Mouse (Mus musculus) left cerebral cortex, adult 18-20 months (tissue): ENCODE results near the gene Cdc6. TPM values are rescaled to one million over a fixed set of nuclear protein-coding genes. Genes with fewer than 3 reads are reported as not detected.

Experiments used
- DNase-seq, 2 experiments: peaks; one replicate each; pipeline ENCODE4 v3.0.0; 2021 to 2022; ENCODE audit warnings: low spot score in 2 of 2, mixed read lengths in 1 of 2
- total RNA-seq, 2 experiments: library from RNA; stranded (reverse); gene quantifications; 2 replicates each; pipeline ENCODE4 v1.2.3; 2021

The Cdc6 gene
- total RNA-seq, 2 experiments from 2014 or later: 0.33 to 0.45 TPM

DNA sequence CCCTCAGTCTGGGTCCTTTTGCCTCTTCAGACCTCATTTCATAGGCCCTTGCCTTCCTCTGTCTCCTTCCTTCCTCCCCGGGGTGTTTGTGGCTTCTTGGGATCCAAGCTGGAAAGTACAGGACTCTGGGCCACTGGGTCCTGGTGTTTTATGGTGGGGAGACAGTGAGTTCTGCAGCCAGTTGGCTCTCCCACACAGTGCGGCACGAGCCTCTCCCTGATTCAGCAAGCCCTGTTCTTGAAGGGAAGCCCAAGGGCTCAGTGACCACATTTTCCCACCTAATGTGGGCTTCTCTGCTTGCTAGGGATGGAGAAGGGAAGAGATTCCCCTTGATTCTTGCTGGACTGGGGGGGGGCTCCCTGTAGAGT lies 34.9 kb downstream of the Cdc6 start:
- no peak for DNase-seq

DNA sequence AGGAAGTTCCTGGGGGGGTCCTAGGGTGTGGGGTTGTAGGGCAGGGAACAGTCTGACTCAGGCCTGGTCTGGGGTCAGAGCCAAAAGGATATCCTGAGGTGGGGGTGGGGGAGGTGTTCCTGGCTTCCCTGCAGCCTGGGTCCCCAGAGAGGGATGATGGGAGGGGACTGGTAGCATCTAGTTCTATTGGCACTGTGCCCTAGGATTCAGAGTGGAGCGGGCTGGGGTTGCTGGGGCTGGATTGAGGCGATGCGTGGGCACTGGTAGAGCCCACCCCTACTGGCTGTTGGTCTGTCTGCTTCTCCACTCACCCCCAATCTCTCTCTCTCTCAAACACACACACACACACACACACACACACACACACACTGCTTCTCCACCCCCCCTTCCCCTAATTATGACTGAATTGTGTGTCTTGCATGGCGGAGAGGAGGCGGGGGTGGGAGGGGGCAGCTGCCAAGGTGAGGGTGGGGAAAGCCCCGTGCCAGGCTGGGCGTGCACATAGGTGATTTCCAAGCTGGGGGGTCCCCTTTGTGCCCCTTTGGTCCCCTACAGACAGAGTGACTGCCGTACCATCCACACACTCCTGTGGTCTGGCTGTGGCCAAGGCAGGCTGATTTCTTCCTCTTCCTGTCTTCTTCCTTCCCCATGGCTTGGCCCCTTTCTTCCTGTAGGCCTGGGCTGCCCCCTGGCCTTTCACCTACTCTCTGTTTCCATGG lies 35.5 kb downstream of the Cdc6 start:
- DNase-seq: no peak

DNA sequence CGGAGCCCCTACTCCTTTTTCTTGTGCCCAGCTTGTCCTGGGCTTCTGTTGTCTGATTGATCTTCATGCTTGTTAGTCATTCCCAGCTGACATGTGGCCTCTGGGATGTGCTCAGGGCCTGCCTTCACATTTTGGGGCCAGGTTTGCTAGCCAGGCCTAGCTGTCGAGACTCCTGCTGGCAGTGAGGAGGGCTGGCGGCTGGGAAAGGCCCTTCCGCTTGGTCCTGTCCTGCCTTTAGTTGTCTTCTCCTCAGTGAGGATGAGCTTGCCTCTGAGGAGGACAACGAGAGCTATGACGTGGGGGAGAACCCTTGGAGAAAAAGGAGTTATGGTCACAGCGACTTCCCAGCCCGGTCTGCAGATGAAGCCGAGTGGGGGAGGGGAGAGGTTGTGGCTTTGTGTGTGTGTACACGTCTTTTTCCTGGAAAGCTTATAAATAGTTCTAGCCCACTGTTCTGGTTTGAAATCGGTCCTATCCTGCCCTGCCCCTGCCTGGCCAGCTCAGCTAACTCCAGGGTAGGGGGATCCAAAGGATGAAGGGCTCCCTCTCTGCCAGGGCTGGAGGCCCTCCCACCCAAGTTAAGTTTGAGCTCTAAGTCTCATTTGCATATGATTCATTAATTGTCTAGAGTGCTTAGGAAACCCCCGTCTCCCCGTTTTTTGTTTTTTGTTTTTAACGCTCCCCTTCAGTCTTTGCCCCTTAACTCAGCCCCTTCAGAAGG lies 36.3 kb downstream of the Cdc6 start:
- no peak for DNase-seq

DNA sequence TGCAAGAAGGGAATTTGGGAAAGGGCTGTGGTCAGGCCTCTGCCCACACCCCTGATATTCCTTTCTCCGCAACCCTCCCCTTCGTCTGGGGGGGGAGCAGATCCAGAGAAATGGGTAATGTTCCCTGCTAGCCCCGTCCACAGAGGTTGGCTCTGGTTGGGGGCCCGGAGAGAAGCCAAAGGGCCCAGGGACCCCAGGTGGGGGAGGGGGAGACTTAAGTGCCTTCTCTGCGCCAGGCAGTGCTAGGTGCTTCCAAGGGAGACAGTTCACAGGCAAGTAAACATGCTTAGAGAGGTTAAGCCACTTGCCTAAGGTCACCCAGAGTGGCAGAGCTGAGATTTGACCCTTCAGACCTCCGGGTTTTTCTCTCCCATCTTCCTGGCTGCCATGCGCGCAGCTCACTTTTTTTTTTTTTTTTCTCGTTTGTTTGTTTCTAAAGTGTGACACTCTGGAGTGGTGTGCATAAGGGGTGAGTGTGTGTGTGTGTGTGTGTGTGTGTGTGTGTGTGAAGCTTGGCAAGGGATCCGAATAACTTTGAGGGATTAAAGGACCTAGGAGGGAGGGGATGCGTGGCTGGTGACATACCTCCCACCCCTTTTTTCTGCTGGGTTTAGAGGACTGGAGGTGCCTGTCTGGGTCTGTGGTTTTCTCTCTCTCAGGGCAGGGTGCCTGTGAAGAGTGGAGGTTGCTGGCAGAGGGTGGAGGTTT lies 37.5 kb downstream of the Cdc6 start:
- no peak for DNase-seq

DNA sequence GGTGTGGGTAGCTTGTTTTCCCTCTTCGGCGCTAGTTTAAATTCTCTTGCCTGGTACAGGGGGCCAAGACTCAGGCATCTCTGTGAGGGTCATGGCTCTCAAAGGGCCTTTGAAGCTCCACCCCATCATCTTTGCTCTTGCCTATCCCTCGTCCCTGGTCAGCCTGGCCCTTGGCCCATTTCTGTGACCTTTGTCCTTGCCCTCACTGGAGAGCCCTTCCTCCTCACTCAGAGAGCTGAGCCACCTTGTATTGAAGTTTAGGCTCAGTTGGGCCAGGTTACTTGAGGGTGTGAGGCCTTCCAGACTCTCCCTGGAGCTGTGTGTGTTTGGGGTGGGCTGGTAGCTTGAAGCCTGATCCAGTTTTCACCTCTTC lies 38.0 kb downstream of the Cdc6 start:
- DNase-seq: no peak

GRCm38 (mm10) chr11:98947969-98948569 lies 40.5 kb downstream of the Cdc6 start:
- no peak for DNase-seq

DNA sequence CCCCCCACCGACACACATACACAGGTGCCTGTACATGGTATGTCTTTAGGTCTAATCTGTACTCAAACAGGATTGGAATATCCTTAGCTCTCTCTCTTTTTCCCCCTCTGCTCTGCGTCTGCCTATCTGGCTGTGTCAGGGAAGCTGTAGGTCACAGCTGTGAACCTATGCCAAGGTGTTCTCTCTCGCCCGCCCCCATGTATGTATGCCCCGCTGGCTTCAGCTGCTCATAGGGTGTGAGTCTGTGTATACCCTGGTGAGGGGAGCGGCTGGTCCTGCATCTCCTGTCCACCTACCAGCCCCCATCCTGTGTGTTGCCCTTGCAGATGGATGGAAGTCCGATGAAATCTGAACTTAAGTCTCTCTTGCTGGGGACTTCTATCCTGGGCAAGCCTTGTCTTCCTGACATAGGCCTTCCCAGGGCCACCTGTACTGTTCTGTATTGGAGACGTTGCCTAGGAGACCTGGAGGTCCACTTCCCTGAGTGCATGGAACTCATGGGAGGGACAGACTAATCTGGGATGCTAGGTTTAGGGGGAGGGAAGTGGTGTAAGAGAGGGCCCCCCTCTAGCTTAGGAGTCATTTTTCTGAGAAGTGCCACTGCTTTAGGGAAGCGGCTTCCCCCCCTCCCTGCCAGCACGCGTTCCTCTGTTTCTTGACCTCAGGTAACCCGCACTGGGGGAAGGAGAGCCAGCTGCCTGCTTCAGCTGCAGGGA lies 41.8 kb downstream of the Cdc6 start:
- DNase-seq: no peak

DNA sequence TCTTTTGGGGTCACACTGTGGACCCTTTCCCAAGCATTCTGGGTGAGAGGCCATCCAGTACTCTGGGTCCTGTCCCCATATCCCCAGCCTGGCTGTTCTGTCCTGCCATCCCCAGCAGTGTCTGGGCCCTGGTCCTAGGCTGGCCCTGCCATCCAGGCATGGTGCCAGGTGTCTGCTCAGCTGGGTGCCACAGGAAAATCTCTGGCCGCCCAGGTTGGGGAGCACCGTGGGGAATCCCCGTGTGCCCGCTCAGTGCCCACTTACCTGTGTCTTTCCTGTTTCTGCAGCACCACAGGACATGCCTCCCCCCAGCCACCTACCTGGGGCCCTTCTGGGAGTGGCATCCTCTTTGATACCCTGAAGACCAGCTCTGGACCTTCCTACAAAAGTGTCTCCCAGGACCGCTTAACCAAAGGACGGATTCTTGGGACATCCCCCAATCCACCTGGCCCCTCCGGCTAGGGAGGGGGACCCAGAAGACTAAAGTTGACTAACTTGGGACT lies 42.4 kb downstream of the Cdc6 start:
- DNase-seq: no peak

- no peak for DNase-seq
These were observed 42.9 kb downstream of the Cdc6 start for GRCm38 (mm10) chr11:98950484-98950883.

DNA sequence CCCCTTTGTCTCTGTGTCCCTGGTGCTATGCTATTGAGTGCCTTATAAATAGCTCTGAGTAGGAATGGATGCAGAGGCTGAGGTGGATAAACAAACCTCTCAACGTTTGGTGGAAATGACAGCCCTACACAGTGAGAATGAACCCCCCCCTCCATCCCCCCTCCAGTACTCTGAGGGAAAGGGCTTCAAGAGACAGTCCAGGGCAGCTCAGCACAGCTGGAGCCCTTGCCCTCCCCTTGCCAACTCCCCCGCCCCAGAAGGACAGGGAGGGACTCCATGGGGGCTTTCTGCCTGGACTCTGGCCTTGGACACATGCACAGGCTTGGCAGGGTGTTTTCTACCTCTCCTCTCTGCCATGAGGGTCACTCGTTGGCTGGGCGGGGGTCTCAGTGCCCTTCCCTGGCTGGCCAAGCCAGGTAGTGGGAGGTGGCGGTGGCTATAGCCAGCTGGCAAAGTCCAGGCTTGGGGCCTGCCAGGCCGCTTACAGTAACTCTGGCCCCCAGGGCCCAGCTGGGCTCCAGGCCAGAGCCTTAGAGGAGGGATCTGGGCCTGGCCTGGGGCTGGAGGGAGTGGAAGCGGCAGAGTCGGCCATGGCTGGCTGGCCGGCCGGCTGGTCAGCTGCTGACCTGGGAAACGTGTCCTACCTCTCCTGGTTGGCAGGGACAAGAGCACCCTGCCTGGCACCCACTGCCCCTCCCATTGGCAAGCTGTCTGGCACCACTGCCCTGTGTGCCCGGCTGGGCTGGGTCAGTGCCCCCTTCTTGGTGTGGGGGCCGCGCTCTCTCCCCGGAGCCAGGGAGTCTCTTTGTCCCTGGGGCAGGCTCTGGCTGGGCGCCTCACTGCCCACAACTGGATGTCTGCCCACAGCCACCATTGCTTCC lies 43.7 kb downstream of the Cdc6 start:
- DNase-seq: no peak

DNA sequence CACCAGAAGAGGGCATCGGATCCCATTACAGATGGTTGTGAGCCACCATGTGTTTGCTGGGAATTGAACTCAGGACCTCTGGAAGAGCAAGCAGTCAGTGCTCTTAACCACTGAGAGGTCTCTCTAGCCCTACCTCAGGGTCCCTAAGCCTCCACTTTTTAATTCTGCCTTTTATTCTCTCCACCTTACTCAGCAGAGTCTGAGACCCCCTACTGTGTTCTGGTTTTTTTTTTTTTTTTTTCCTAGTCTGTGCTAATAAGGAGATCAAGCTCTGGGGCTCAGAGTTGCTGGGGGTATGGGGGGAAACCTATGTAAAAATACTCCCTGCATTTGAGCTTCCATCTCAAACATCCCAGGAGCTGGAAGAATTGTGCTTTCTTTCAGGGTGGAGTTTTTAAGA lies 44.5 kb downstream of the Cdc6 start:
- no peak for DNase-seq

DNA sequence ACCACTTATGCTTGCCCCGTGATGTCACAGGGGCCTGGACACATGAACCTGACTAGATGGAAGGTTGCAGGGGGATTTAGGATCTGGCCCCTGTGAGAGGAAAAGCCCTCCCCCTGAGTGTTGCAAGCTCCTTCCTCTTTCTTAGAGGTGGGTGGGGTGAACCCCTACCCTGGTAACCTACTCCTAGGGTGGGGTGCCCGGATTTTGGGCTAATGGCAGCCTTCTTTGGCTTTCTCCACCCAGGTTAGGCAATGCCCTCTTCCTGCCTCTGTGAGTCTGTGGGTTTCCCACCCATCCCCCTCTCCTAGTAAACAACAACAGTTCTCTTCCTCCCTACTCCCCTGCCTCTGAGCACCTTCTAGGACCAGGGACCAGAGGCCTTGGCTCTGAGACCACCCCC lies 45.1 kb downstream of the Cdc6 start:
- no peak for DNase-seq

DNA sequence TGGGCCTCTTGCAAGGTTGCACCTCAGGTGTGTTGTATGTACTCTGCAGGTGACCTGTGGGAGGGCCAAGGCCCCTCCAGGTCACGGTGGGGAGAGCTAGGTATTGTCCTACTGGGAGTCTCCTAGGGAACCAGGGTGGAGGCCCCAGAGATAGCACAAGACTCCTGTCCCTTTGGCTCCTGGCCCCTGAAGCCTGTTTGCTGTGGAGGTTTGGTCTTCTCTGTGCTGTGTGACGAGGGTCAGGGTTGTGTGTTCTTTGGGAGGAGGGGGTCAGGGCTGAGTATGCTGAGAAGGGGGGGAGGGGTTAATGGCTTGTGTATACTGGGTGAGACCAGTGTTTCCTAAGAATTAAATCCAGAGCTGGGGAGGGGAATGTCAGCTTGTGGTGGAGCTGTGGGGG lies 45.8 kb downstream of the Cdc6 start:
- no peak for DNase-seq

DNA sequence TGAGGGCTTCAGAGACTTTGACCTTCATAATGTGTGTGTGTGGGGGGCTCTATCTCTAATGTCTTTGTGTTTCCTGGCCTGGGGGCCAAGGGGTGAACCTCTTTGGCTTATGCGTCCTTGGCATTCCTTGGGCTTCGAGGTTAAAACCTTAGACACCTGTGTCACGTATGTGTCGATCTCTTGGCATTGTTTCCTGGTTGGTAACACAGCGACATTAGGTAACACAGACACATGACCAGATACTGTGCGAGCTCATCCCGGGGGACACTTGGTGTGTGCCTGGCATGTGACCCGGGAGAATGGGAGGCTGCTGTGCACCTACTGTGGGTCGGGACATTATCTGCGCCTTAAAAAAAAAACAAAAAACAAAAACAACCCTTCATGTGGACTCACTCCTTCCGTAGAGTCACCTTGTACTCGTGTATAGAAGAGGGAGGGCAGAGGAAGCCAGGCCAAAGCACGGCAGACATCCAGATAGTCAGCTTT lies 46.3 kb downstream of the Cdc6 start:
- DNase-seq: no peak

- peak in 1 of 2 experiments; percentile 82 for DNase-seq
These were observed 46.8 kb downstream of the Cdc6 start for GRCm38 (mm10) chr11:98954373-98954772.

- DNase-seq: no peak
These were observed 47.5 kb downstream of the Cdc6 start for GRCm38 (mm10) chr11:98954801-98955706.

GRCm38 (mm10) chr11:98955707-98956235 lies 48.2 kb downstream of the Cdc6 start:
- no peak for DNase-seq

DNA sequence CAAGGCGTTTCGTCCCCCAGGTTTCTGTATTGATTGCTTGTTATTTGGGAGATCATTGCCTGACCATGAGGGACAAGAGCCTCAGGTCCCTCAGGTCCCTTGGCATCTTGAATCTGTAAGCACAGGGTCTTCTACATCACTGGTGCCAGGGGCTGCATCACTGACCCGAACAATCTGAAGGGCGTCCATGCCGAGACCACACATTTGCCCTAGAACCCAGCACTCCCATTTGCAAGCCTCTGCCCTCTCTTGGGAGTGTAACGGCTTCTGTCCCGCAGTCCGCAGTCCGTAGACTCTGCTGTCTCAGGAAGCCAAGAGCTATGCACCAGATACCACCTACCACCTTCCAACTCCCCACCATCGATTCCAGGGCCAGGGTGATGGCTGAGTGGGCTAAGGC lies 48.7 kb downstream of the Cdc6 start:
- no peak for DNase-seq
